Mouse (Mus musculus): ENCODE measurements around the gene Glrx5.

The Glrx5 gene

GRCm38 (mm10) chr12:105073708-105074107 lies 41.2 kb downstream of the Glrx5 start:
- peak; percentile 33 for DNase-seq (ENCODE audit: low spot score)

- DNase-seq (ENCODE audit: low spot score), result no peak
Measured at GRCm38 (mm10) chr12:105075496-105075895, 43.0 kb downstream of the Glrx5 start.

- DNase-seq (ENCODE audit: low spot score), result no peak
Measured at GRCm38 (mm10) chr12:105076511-105076910, 44.0 kb downstream of the Glrx5 start.

- no peak for DNase-seq (ENCODE audit: low spot score)
Measured at GRCm38 (mm10) chr12:105077232-105077631, 44.7 kb downstream of the Glrx5 start.

- DNase-seq (ENCODE audit: low spot score), result no peak
Measured at GRCm38 (mm10) chr12:105084171-105084570, 51.7 kb downstream of the Glrx5 start.

- no peak for DNase-seq (ENCODE audit: low spot score)
Measured at GRCm38 (mm10) chr12:105084816-105085215, 52.3 kb downstream of the Glrx5 start.

GRCm38 (mm10) chr12:105085296-105085695 lies 52.8 kb downstream of the Glrx5 start:
- no peak for DNase-seq (ENCODE audit: low spot score)

GRCm38 (mm10) chr12:105086781-105087180 lies 54.3 kb downstream of the Glrx5 start:
- no peak for DNase-seq (ENCODE audit: low spot score)

GRCm38 (mm10) chr12:105087353-105087752 lies 54.9 kb downstream of the Glrx5 start:
- no peak for DNase-seq (ENCODE audit: low spot score)

GRCm38 (mm10) chr12:105089231-105089630 lies 56.7 kb downstream of the Glrx5 start:
- no peak for DNase-seq (ENCODE audit: low spot score)

- DNase-seq (ENCODE audit: low spot score), result no peak
Measured at GRCm38 (mm10) chr12:105091604-105092003, 59.1 kb downstream of the Glrx5 start.
